Mouse (Mus musculus): ENCODE results near the gene Skint7. TPM values are rescaled to one million over a fixed set of nuclear protein-coding genes. Genes with fewer than 3 reads are reported as not detected.

Gene Skint7
- total RNA-seq (2023): not detected

DNA sequence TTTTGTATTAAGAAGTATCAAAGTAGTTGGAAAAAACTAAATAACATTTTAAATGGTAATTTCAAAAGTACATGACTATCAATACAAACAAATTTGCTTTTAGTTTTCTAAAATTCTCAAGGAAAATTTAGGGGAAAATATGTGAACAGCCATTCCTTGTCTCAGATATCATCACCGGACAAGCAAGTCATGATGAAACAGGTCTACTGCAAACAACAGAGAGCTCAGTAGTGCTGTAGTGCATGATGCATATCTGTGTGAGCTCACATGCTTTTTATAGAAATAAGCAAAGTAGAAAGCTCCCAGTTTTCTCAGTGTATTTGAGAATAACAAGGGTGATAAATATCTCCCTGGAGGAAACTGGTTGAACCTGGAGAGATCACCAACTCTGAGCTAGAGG is at the start of gene Skint7:
Gene Skint7 (plus strand): TSS at position 301 of the 400 bp plus-strand sequence.

DNA sequence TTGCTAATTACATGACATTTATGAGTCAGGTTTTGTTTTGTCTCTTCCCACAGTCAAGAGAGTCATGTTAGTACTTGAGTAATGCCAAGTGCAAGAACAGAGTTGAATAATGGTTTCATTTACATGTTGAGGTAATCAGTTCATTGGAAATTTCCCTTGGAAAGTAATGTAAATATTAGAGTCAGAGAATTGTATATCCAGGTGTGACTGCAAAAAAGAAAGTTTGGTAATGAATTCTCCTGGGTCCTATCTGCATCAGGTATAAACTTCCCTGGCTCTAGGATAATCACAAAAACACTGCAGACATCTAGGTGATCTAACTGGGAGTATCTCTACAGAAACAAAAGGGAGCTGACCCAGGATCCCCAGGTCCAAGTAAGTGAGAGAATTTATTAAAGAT is 33.2 kb downstream of the Skint7 start, which contains the start of gene Skint1:
Gene Skint1 (plus strand): TSS at position 301 of the 400 bp plus-strand sequence.

Other genes with a start within 250 kb of the Skint7 start
- gene Slc5a9, start 70.0 kb upstream of the Skint7 start, total RNA-seq (2023): not detected
- gene Skint8, start 53.5 kb upstream of the Skint7 start, total RNA-seq (2023): not detected
- not detected for gene Skint1, start 33.3 kb downstream of the Skint7 start, total RNA-seq (2023)
- gene Skint4, start 99.1 kb downstream of the Skint7 start, total RNA-seq (2023): not detected

Measured in neutrophil, adult 83 days (primary cell).